Mouse (Mus musculus) erythroid progenitor cell, adult 5-6 weeks (primary cell): ENCODE results near the gene Cdc20b. TPM values are rescaled to one million over a fixed set of nuclear protein-coding genes. Genes with fewer than 3 reads are reported as not detected.
"Not testable (repeated sequence)": the region's sequence is repeated elsewhere in the genome, so short reads cannot be mapped to it uniquely, and the experiment has no call there.

ENCODE experiments used
- ATAC-seq: replicated peaks from 2 replicates; pipeline ENCODE4 v1.8.0; 2016; ENCODE audit warnings: moderate number of reproducible peaks, mild to moderate bottlenecking, moderate TSS enrichment, inconsistent platforms; ENCODE audit not compliant: poor library complexity, low FRiP score, severe bottlenecking
- total RNA-seq, 2 experiments: library from RNA; stranded (forward) in 1 of 2; stranded (reverse) in 1 of 2; fragments of 150-400 nt in 1 of 2; fragments of 186-747, 209-891 nt in 1 of 2; gene quantifications; 2 replicates each; pipeline versions ENCODE4 v1.2.3 to v1.2.4; 2015 to 2017; ENCODE audit warnings: low replicate concordance in 2 of 2

Gene Cdc20b
- not detected in 2 replicates for total RNA-seq (2015; ENCODE audit: low replicate concordance)
- not detected in 2 replicates for total RNA-seq (2017; ENCODE audit: low replicate concordance)

GRCm38 (mm10) chr13:113034950-113035421 lies at the start of gene Cdc20b:
Gene Cdc20b, plus strand, starts transcription at chr13:113035111.
- peak; percentile 59; the same call in 1 of the 2 replicates for ATAC-seq

- no peak for ATAC-seq
These were observed 49.1 kb upstream of the Cdc20b start for GRCm38 (mm10) chr13:112985605-112986450.

GRCm38 (mm10) chr13:112986451-112986950 lies 48.4 kb upstream of the Cdc20b start:
- ATAC-seq: no peak

- no peak for ATAC-seq
These were observed 47.4 kb upstream of the Cdc20b start, which contains the start of gene Ccno for GRCm38 (mm10) chr13:112987532-112987943. Gene Ccno, plus strand, starts transcription at chr13:112987802.

- ATAC-seq: no peak
These were observed 46.9 kb upstream of the Cdc20b start for GRCm38 (mm10) chr13:112987991-112988390.

- no peak for ATAC-seq
These were observed 46.0 kb upstream of the Cdc20b start for GRCm38 (mm10) chr13:112988866-112989265.

GRCm38 (mm10) chr13:112989541-112989940 lies 45.4 kb upstream of the Cdc20b start:
- no peak for ATAC-seq

GRCm38 (mm10) chr13:112990346-112990745 lies 44.6 kb upstream of the Cdc20b start:
- no peak for ATAC-seq

- ATAC-seq: no peak
These were observed 41.3 kb upstream of the Cdc20b start, which contains the start of gene Mcidas for GRCm38 (mm10) chr13:112993531-112994152. Gene Mcidas, plus strand, starts transcription at chr13:112993845.

- no peak for ATAC-seq
These were observed 40.7 kb upstream of the Cdc20b start for GRCm38 (mm10) chr13:112994191-112994590.

- no peak for ATAC-seq
These were observed 38.5 kb upstream of the Cdc20b start for GRCm38 (mm10) chr13:112996407-112996806.

- ATAC-seq: no peak
These were observed 37.5 kb upstream of the Cdc20b start for GRCm38 (mm10) chr13:112997369-112997768.

GRCm38 (mm10) chr13:112998427-112999201 lies 36.3 kb upstream of the Cdc20b start:
- no peak for ATAC-seq

GRCm38 (mm10) chr13:113000090-113000489 lies 34.8 kb upstream of the Cdc20b start:
- ATAC-seq: no peak

GRCm38 (mm10) chr13:113000576-113001318 lies 34.2 kb upstream of the Cdc20b start:
- no peak for ATAC-seq

GRCm38 (mm10) chr13:113012683-113013082 lies 22.2 kb upstream of the Cdc20b start:
- ATAC-seq: no peak

- not testable (repeated sequence) for ATAC-seq
These were observed 21.5 kb upstream of the Cdc20b start for GRCm38 (mm10) chr13:113013174-113013953.

- ATAC-seq: no peak
These were observed 13.4 kb upstream of the Cdc20b start for GRCm38 (mm10) chr13:113021521-113021920.
